Mouse (Mus musculus) gastrocnemius, postnatal 4 days (tissue): Measurements from ENCODE around the gene Kmt2c. TPM values are rescaled to one million over a fixed set of nuclear protein-coding genes. Genes with fewer than 3 reads are reported as not detected.
A peak's percentile ranks its signal among the peaks of the same experiment; 100 is the strongest.
"Not testable (repeated sequence)": the region's sequence is repeated elsewhere in the genome, so short reads cannot be mapped to it uniquely, and the experiment has no call there.

Experiments
- DNase-seq, 2 experiments: peaks; one replicate each; pipeline ENCODE4 v3.0.0; 2021 to 2022; ENCODE audit warnings: low spot score in 2 of 2, mixed read lengths in 2 of 2
- total RNA-seq, 2 experiments: library from RNA; stranded (reverse); gene quantifications; 2 replicates each; pipeline ENCODE4 v1.2.3; 2021

Kmt2c gene
- total RNA-seq, 2 experiments from 2014 or later, result 50.8 to 50.9 TPM

- DNase-seq, result not testable (repeated sequence)
Measured at GRCm38 (mm10) chr5:25224377-25224776, 274.2 kb downstream of the Kmt2c start.

DNA sequence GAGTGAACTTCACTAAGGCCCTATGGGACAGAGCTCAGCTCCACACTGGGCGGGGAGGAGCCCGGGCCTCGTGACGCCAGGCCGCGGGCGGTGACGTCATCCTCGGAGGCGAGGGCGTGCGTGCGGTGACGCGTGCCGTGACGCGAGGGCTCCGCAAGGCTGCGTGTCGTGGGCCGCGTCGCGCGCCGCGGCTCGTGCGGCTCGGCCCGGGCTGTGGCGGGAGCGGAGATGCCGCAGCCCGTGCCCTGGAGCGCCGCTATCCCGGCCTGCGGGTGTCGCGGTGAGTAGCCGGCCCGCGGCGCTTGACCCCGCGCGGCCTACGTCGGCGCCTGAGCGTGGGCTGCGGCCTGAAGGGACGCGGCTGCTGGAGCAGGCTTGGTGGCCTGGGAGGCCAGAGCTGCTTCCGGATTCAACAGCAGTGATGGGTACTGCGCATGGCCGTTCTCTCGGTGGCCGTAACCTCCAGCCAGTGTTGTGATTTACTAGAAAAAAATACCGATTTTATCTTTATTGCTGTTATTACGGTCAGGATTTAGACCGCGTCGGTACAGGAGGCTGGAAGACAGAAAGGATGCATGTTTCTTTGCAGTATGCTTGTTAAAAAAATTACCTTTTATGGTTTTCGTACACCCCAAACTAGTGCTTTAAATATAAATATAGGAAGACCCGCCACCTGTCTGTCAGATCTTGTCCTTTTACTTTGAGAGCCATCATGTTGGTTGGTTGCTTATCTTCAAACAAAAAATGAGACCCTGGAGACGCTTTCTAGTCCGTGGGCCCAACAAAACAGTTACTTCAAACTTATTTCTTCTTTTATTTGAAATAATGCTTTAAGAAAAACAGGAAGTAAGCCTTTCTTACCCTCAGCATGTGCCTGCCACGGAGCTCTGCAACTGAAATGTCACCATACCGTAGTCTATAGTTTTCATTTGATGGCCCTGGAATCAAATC, 275.6 kb downstream of the Kmt2c start, which contains the start of gene E130116L18Rik:
TSS of gene E130116L18Rik (minus strand) at position 402 of the 951 bp plus-strand sequence.
- peak; percentile 82 to 88 for DNase-seq

Other genes starting within 250 kb of the Kmt2c start
- not detected for gene Cct8l1, start 17.3 kb upstream of the Kmt2c start, total RNA-seq
- 1 to 10 TPM; 5.3 to 6.0 TPM for gene Xrcc2, start 207.0 kb upstream of the Kmt2c start, total RNA-seq